Mouse (Mus musculus): Measurements from ENCODE around the gene Slc1a2.

Gene Slc1a2

GRCm38 (mm10) chr2:102712678-102713628 is 54.5 kb downstream of the Slc1a2 start:
- DNase-seq (ENCODE audit: low spot score in 2 of 2) = no peak

GRCm38 (mm10) chr2:102714320-102714719 is 55.9 kb downstream of the Slc1a2 start:
- DNase-seq (ENCODE audit: low spot score in 2 of 2) = no peak

- DNase-seq (ENCODE audit: low spot score in 2 of 2) = no peak
Measured at GRCm38 (mm10) chr2:102715754-102716153, 57.3 kb downstream of the Slc1a2 start.

DNA sequence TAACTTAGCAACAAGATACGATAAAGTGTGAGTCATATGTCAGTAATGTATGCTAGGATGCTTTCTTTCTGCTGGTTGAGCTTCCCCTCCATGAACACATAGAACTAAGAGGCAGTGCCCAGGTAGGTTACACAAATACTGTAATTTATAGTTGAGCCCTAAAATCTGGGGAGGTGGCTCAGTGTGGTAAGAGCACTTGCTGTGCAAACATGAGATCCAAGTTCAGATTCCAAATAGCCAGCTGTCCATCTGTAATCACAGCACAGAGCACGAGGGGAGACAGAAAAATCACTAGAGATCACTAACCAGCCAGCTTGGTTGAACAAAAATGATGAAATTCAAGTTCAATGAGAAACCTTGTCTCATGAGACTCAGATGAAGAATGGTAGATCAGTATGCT is 63.4 kb downstream of the Slc1a2 start:
- DNase-seq (ENCODE audit: low spot score in 2 of 2) = no peak

DNA sequence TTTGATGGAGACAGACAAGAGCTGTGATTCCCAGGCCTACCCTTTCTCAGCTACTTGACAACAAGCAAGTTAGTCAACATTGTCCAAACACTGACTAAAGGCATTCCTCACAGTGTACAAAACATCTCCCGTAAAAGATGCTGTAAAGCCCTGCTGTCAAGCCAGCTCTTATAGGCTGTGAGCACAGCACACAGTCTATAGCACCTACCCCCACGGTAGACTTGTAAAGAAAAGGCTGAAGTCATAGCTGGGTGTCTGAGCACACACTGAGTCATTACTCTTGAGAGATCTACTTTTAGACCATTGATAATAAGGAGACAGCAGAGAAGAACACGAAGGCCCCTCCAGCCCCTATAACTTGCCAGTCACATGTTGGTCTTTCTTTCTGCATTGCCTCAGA is 66.6 kb downstream of the Slc1a2 start:
- DNase-seq (ENCODE audit: low spot score in 2 of 2) = no peak

GRCm38 (mm10) chr2:102730386-102730785 is 71.9 kb downstream of the Slc1a2 start:
- DNase-seq (ENCODE audit: low spot score in 2 of 2) = no peak

- DNase-seq (ENCODE audit: low spot score in 2 of 2) = no peak
Measured at GRCm38 (mm10) chr2:102730788-102731187, 72.3 kb downstream of the Slc1a2 start.

DNA sequence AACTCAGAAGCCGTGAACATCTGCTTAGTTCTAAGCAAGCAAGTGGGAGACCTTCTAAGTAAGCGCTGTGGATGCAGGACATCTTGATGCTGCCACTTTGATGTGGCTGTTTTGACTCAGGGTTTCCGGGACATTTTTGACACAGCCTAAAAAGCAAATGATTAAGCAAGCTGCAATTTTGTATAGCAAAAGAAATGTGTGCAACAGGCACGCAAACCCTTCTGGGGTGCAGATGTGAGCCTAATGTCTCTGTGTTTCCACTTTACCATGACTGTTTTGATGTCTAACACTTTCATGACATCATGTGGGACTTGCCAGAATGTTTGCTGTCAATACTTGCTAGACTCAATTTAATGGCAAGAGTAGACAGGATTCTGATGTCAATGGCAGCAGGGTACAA is 74.7 kb downstream of the Slc1a2 start:
- no peak for DNase-seq (ENCODE audit: low spot score in 2 of 2)

DNA sequence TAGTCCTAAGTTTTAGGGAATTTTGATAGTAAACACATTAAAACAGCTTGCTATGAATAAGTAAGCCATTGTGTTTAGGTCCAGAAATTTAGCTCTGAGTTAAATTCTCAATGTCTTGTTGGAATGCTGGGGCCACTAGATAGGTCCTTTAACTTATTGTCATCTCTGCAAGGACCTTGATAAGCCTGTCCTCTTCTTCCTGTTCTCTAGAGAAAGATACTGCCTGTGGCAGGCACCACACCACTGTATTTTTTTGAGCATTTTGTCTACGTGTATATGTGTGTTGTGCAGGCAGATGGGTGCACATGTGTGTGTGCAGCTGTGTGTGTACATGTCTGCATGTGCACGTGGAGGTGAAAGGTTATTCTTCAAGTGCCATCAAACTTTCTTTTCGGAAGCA is 75.6 kb downstream of the Slc1a2 start:
- DNase-seq (ENCODE audit: low spot score in 2 of 2) = no peak

DNA sequence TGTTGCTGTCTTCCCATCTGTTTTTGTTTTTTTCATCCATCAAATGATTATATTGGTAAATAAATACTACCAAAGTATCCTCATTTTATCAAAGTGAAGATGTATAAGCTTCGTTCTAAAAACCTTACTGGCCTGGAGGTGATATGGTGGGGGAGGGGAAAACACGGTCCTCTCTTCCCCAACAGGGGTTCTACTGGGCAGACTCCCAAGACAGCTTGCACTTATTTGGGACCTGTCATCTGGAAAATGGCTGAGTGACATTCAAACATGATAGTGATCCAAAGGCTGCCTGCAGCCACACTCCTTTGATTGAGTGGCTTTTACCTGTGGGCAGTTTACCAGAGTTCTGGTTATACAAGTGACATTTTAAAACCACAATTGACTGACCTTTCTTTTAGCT is 76.6 kb downstream of the Slc1a2 start:
- no peak for DNase-seq (ENCODE audit: low spot score in 2 of 2)

DNA sequence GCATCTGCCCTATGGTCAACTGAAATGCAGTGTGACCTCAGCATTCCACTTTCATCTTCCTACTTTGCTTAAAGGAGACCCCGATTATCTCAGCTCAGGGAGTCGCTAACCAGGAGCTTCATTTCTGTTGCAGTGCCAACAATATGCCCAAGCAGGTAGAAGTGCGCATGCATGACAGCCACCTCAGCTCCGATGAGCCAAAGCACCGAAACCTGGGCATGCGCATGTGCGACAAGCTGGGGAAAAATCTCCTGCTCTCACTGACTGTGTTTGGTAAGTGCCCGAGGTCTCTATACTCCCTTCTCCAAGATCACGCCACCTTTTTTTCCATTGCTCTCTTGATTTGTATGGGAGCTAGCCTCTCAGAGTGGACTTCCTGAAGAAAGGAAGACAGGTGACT is 77.4 kb downstream of the Slc1a2 start:
- DNase-seq (ENCODE audit: low spot score in 2 of 2) = no peak

GRCm38 (mm10) chr2:102736490-102736889 is 78.0 kb downstream of the Slc1a2 start:
- DNase-seq (ENCODE audit: low spot score in 2 of 2) = no peak

- DNase-seq (ENCODE audit: low spot score in 2 of 2) = no peak
Measured at GRCm38 (mm10) chr2:102738852-102739251, 80.4 kb downstream of the Slc1a2 start.

- DNase-seq (ENCODE audit: low spot score in 2 of 2) = no peak
Measured at GRCm38 (mm10) chr2:102742685-102743084, 84.2 kb downstream of the Slc1a2 start.

- peak; percentile 25 to 40 for DNase-seq (ENCODE audit: low spot score in 2 of 2)
Measured at GRCm38 (mm10) chr2:102743918-102744696, 85.6 kb downstream of the Slc1a2 start.

GRCm38 (mm10) chr2:102745259-102745906 is 86.9 kb downstream of the Slc1a2 start:
- peak; percentile 71 to 83 for DNase-seq (ENCODE audit: low spot score in 2 of 2)

DNA sequence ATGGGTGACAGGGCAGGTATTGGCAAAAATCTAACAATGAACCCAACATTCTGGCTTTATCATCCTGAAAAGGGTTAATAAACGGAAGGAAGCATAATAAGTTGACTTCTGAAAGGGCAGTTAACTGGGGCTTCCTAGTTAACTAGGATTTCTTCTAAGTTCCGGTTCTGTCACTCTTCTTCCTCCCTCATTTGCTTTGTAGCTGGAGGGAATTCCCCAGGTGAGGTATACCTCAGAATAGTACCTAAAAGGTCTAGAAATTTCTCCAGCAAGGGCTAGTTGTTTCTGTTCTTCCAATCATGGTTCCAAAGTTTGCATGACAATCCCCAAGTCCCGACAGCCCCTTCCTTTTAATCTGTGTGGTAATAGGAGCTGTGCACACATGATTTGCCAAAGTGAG is 89.3 kb downstream of the Slc1a2 start:
- DNase-seq (ENCODE audit: low spot score in 2 of 2) = no peak

GRCm38 (mm10) chr2:102749926-102750325 is 91.5 kb downstream of the Slc1a2 start:
- no peak for DNase-seq (ENCODE audit: low spot score in 2 of 2)

- peak in 1 of 2 experiments; percentile 9 for DNase-seq (ENCODE audit: low spot score in 2 of 2)
Measured at GRCm38 (mm10) chr2:102751846-102752245, 93.4 kb downstream of the Slc1a2 start.

DNA sequence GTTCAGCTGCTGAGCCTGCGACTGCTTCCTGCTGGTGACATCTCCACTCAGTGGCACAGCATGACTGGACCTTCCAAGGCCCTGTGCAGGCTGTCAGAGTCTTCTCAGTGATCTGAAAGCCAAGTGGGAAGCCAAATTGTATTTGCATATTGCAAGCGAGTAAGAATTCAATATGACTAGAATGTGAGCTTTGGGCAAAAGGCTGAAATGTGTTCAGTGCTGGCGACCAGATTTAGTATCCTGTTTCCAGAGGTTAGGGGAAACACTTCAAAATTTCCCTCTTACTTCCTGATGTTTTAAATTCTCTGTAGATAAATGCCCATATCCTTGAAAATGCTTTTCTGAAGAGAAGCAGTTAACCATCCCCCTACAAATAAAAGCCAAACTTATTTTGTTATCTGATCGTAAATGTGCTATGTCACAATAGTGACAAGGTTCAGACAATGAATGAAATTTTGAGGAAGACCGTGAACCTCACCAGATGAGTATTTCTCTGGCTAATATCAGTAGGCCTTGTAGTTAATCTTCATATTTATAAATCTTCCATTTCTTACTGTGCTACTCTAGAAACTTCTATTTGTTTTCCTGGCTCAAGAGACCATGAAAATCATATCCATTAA is 98.9 kb downstream of the Slc1a2 start:
- no peak for DNase-seq (ENCODE audit: low spot score in 2 of 2)

DNA sequence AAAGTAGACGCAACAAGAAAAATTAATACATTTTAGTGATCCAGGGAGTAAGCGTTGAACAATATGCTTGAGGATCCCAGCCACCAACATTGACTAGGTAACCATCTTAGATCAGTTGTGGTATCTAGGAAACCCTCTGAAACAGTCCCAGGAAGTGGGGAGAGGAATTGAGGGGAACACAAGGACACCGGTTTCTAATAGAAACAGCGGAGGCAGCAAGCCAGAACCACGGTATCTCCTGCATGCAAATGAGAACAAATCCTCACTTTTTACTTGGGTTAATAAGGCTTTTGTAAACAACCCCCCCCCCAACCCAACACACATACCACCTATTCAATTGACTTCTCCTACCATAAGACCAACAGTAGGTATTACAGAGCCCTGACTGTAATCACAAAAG is 101.0 kb downstream of the Slc1a2 start:
- DNase-seq (ENCODE audit: low spot score in 2 of 2) = no peak

Data from heart, adult 9 months (tissue).